Mouse (Mus musculus): Measurements from ENCODE around the gene Sbsn. TPM values are rescaled to one million over a fixed set of nuclear protein-coding genes. Genes with fewer than 3 reads are reported as not detected.
A peak's percentile ranks its signal among the peaks of the same experiment; 100 is the strongest.

Gene Sbsn
- polyA plus RNA-seq, 1 experiment from 2014 or later, result 4.1 TPM

GRCm38 (mm10) chr7:30749824-30750606, 1.3 kb upstream of the Sbsn start:
- DNase-seq (ENCODE audit: low spot score), result no peak

- no peak for DNase-seq (ENCODE audit: low spot score)
These were observed 5.7 kb downstream of the Sbsn start for GRCm38 (mm10) chr7:30757001-30757400.

- peak; percentile 12 for DNase-seq (ENCODE audit: low spot score)
These were observed 7.6 kb downstream of the Sbsn start for GRCm38 (mm10) chr7:30758853-30759252.

- no peak for DNase-seq (ENCODE audit: low spot score)
These were observed 10.6 kb downstream of the Sbsn start for GRCm38 (mm10) chr7:30761769-30762352.

DNA sequence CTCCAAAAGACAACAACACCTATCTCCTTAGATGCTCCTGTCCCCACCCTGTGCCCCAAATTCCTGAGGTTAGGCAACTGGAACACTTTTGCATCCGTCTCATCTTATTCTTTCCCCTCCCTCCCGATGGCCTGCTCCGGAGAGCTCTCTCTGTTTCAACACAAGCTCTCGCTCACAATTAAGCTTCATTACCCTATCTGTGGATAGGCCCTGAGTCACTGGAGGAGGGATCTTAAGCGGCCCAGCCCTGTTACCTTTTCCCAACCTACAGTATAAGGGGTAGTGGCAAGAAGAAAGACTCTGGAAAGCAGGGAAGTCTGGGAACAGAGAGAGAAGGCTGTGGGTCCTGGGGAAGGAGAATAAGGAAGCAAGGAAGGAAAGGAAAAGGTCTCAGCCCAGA, 12.2 kb downstream of the Sbsn start, which contains the start of gene Dmkn:
Dmkn (plus strand) TSS at position 301 of the 400 bp plus-strand sequence.
- DNase-seq (ENCODE audit: low spot score), result no peak

GRCm38 (mm10) chr7:30765173-30765572, 13.9 kb downstream of the Sbsn start:
- no peak for DNase-seq (ENCODE audit: low spot score)

DNA sequence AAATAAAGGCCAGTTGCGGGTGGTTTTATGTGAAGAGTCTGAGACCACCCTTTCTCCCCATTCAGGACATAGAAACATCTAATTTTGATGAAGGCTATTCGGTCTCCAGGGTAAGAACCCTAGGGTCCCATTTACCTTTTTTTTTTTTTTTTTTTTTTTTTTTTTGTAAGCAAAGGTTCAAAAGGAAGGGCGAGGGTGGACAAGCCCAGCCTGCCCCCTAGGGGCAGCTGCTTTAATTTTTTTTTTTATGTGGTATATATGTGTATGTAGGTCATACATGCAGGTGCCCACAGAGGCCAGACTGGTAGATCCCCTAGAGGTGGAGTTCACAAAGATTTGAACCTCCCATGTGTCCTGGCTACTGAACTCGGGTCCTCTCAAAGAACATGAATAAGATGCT, 15.1 kb downstream of the Sbsn start:
- no peak for DNase-seq (ENCODE audit: low spot score)

GRCm38 (mm10) chr7:30769236-30769635, 18.0 kb downstream of the Sbsn start:
- DNase-seq (ENCODE audit: low spot score), result no peak

- DNase-seq (ENCODE audit: low spot score), result no peak
These were observed 24.8 kb downstream of the Sbsn start for GRCm38 (mm10) chr7:30776104-30776503.

DNA sequence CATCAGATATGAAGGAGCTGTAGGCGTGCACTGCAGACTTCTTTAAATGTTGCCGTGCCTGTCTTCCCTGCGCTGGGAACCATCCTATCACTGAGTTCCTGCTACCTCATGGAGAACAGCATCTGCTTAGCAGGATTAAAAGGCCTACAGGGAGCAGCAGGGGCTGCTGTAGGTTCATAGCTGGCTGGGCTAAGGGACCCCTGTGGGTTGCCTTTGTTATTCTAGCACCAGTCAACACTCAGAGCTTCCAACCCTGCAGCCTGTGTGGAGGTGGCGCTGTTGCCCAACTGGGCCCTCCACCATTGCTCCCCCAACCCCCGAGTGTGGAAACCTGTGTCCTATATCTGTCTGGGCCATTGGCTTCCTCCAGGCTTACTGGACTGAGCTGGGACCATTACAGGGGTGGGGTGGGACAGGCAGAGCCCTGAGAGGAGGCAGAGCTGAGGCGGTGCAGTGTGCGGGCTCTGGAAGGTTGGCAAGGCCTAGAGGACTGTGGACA, 25.9 kb downstream of the Sbsn start:
- DNase-seq (ENCODE audit: low spot score), result no peak

DNA sequence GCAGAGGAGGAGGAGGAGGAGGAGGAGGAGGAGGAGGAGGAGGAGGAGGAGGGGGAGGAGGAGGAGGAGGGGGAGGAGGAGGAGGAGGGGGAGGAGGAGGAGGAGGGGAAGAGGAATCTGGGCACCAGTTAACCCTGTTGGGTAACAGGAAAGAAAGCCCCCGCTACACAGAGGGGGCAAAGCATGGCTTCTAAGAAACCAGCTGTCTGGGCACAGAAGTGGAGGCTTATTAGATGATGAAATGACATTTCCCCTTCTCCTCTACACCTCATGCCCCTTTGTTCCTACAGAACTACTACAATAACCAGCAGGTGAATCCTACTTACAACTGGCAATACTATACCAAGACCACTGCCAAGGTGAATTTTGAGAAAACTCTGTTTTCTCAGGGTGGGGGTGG, 26.6 kb downstream of the Sbsn start:
- DNase-seq (ENCODE audit: low spot score), result no peak

GRCm38 (mm10) chr7:30781792-30782191, 30.5 kb downstream of the Sbsn start:
- peak; percentile 50 for DNase-seq (ENCODE audit: low spot score)

- DNase-seq (ENCODE audit: low spot score), result no peak
These were observed 31.4 kb downstream of the Sbsn start for GRCm38 (mm10) chr7:30782658-30783057.

GRCm38 (mm10) chr7:30785154-30785553, 33.9 kb downstream of the Sbsn start:
- no peak for DNase-seq (ENCODE audit: low spot score)

GRCm38 (mm10) chr7:30785721-30786546, 34.7 kb downstream of the Sbsn start:
- no peak for DNase-seq (ENCODE audit: low spot score)

DNA sequence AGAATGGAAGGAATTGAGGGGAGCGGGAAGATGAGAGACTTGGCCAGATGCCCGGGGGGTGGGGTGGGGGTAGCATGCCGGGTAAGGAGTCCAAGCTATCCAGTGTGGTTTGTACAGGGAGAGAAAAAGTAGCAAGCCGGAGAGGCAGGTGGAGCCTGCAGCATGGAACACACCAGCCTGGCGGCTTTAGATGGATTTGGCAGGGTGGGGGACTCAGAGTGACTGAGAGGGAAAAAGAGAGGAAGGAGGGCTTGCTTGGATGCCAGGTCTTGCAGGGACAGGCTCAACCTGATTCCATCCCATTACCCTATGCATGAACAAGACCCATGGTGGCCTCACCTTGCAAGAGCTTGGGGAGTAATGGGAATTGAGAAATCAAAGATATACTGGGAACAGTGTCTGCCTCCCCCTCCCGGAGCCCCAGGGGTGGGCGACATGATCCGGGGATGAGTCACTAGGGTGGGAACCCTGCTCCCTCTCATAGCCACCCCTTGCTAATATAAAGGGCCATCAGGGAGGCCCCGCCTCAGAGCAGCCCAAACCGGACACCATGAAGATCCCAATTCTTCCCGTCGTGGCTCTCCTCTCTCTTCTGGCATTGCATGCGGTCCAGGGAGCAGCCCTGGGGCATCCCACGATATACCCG, 36.2 kb downstream of the Sbsn start, which contains the start of gene Krtdap:
Krtdap (plus strand) TSS at position 520 of the 646 bp plus-strand sequence.
- no peak for DNase-seq (ENCODE audit: low spot score)

GRCm38 (mm10) chr7:30790141-30790540, 38.9 kb downstream of the Sbsn start:
- DNase-seq (ENCODE audit: low spot score), result no peak

- no peak for DNase-seq (ENCODE audit: low spot score)
These were observed 40.6 kb downstream of the Sbsn start for GRCm38 (mm10) chr7:30791921-30792320.

DNA sequence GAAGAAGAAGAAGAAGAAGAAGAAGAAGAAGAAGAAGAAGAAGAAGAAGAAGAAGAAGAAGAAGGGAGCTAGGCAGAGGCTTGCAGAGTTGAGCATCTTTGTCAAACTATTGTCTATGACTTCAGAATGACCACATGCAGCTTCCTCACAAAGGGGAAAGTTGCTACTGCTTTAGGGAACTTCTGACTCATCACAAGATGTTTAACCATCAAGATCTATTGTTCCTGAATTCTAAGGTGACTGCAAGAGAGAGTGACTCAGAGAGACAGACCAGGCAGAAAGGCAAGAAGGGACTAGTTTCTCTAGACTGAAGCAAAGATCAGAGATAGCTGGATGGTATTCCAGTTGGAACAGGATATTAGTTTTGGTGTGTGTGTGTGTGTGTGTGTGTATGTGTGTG, 43.6 kb downstream of the Sbsn start:
- no peak for DNase-seq (ENCODE audit: low spot score)

DNA sequence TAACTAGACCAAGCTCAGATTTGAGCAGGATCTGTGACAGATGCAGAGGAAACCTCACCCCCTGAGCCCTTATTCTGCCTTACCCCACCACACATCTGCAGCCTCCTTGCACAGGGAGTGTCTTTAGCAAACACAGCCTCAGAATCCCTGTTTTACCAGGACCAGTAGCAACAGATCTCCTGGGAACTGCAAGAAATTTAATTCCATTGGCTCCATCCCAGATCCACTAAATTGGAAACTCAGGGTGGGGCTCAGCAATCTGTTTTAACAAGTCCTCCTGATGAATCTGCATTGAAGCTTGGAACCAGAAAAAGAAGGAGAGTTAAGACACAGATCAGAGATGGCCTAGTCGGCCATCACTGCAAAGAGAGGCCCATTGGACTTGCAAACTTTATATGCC, 45.5 kb downstream of the Sbsn start:
- no peak for DNase-seq (ENCODE audit: low spot score)

GRCm38 (mm10) chr7:30800653-30801052, 49.4 kb downstream of the Sbsn start:
- no peak for DNase-seq (ENCODE audit: low spot score)

Data from thymus, postnatal 0 days (tissue).